Mouse (Mus musculus): Measurements from ENCODE around the gene Ecd. TPM values are rescaled to one million over a fixed set of nuclear protein-coding genes. Genes with fewer than 3 reads are reported as not detected.

Gene Ecd
- polyA plus RNA-seq, 1 experiment = 13.2 TPM

- Histone ChIP-seq H3K27ac (ENCODE audit: insufficient read depth, low read length) (no peak overlapping the region), H3K4me1 (ENCODE audit: control insufficient read depth, insufficient read depth, insufficient read length) (peaks cover 7% of the 10 kb centered on the region), H3K36me3 (ENCODE audit: control insufficient read depth, insufficient read depth, low read length) (peaks cover 7% of the 10 kb centered on the region), H3K27me3 (ENCODE audit: control insufficient read depth, insufficient read depth, low read length) (no peaks in the 10 kb centered on the region), H3K4me3 (ENCODE audit: extremely low read depth, insufficient read depth, insufficient read length) (no peak overlapping the region)
- TF ChIP-seq CTCF (IDR thresholded peaks at IDR 0.05; ENCODE audit: extremely low read depth, insufficient read depth, insufficient read length, insufficient replicate concordance) (no peak), POLR2A (IDR thresholded peaks at IDR 0.05; ENCODE audit: low read depth, low read length) (no peak)
- WGBS = 94% methylated on average over 3 of the region's 3 CpGs
- no peak for DNase-seq (ENCODE audit: low read depth in 1 of 2, low spot score in 2 of 2)
Observed at GRCm38 (mm10) chr14:20368271-20368670, 20.4 kb upstream of the Ecd start.

- no peak for DNase-seq (ENCODE audit: low read depth in 1 of 2, low spot score in 2 of 2)
- WGBS = 94% methylated on average over 4 of the region's 4 CpGs
- Histone ChIP-seq H3K4me1 (ENCODE audit: control insufficient read depth, insufficient read depth, insufficient read length) (no peaks in the 10 kb centered on the region), H3K27me3 (ENCODE audit: control insufficient read depth, insufficient read depth, low read length) (no peaks in the 10 kb centered on the region), H3K36me3 (ENCODE audit: control insufficient read depth, insufficient read depth, low read length) (peaks cover 19% of the 10 kb centered on the region), H3K4me3 (ENCODE audit: extremely low read depth, insufficient read depth, insufficient read length) (no peak overlapping the region), H3K27ac (ENCODE audit: insufficient read depth, low read length) (no peak overlapping the region)
- no peak for TF ChIP-seq CTCF (IDR thresholded peaks at IDR 0.05; ENCODE audit: extremely low read depth, insufficient read depth, insufficient read length, insufficient replicate concordance)
- no peak for TF ChIP-seq POLR2A (IDR thresholded peaks at IDR 0.05; ENCODE audit: low read depth, low read length)
Observed at GRCm38 (mm10) chr14:20363230-20363629, 15.3 kb upstream of the Ecd start.

- H3K4me3 ChIP-seq (ENCODE audit: extremely low read depth, insufficient read depth, insufficient read length) = peak overlapping the region; percentile 89
- WGBS = 2% methylated on average over 15 of the region's 15 CpGs
- peak overlapping the region; percentile 85 for H3K27ac ChIP-seq (ENCODE audit: insufficient read depth, low read length)
- H3K27me3 ChIP-seq (ENCODE audit: control insufficient read depth, insufficient read depth, low read length) = no peaks in the 10 kb centered on the region
- TF ChIP-seq CTCF (IDR thresholded peaks at IDR 0.05; ENCODE audit: extremely low read depth, insufficient read depth, insufficient read length, insufficient replicate concordance) (no peak), POLR2A (IDR thresholded peaks at IDR 0.05; ENCODE audit: low read depth, low read length) (no peak)
- H3K36me3 ChIP-seq (ENCODE audit: control insufficient read depth, insufficient read depth, low read length) = peaks cover 3% of the 10 kb centered on the region; the same call in 1 of the 2 replicates
- no peak for DNase-seq (ENCODE audit: low read depth in 1 of 2, low spot score in 2 of 2)
- no peaks in the 10 kb centered on the region for H3K4me1 ChIP-seq (ENCODE audit: control insufficient read depth, insufficient read depth, insufficient read length)
Observed at GRCm38 (mm10) chr14:20347441-20347990, 405 bp downstream of the Ecd start.

- no peak overlapping the region for H3K4me3 ChIP-seq (ENCODE audit: extremely low read depth, insufficient read depth, insufficient read length)
- H3K36me3 ChIP-seq (ENCODE audit: control insufficient read depth, insufficient read depth, low read length) = peaks cover 2% of the 10 kb centered on the region; the same call in 1 of the 2 replicates
- H3K27me3 ChIP-seq (ENCODE audit: control insufficient read depth, insufficient read depth, low read length) = no peaks in the 10 kb centered on the region
- TF ChIP-seq POLR2A (IDR thresholded peaks at IDR 0.05; ENCODE audit: low read depth, low read length) (no peak), CTCF (IDR thresholded peaks at IDR 0.05; ENCODE audit: extremely low read depth, insufficient read depth, insufficient read length, insufficient replicate concordance) (no peak)
- WGBS = 94% methylated on average over 9 of the region's 9 CpGs
- H3K27ac ChIP-seq (ENCODE audit: insufficient read depth, low read length) = no peak overlapping the region
- DNase-seq (ENCODE audit: low read depth in 1 of 2, low spot score in 2 of 2) = no peak
- H3K4me1 ChIP-seq (ENCODE audit: control insufficient read depth, insufficient read depth, insufficient read length) = no peaks in the 10 kb centered on the region; the same call in 1 of the 2 replicates
Observed at GRCm38 (mm10) chr14:20345885-20346284, 2.0 kb downstream of the Ecd start.

GRCm38 (mm10) chr14:20340866-20341265 is 7.1 kb downstream of the Ecd start:
- Histone ChIP-seq H3K27me3 (ENCODE audit: control insufficient read depth, insufficient read depth, low read length) (no peaks in the 10 kb centered on the region), H3K4me3 (ENCODE audit: extremely low read depth, insufficient read depth, insufficient read length) (peak overlapping the region; percentile 28; the same call in 1 of the 2 replicates), H3K27ac (ENCODE audit: insufficient read depth, low read length) (no peak overlapping the region), H3K4me1 (ENCODE audit: control insufficient read depth, insufficient read depth, insufficient read length) (no peaks in the 10 kb centered on the region; the same call in 1 of the 2 replicates), H3K36me3 (ENCODE audit: control insufficient read depth, insufficient read depth, low read length) (peaks cover 10% of the 10 kb centered on the region)
- DNase-seq (ENCODE audit: low read depth in 1 of 2, low spot score in 2 of 2) = no peak
- no peak for TF ChIP-seq CTCF (IDR thresholded peaks at IDR 0.05; ENCODE audit: extremely low read depth, insufficient read depth, insufficient read length, insufficient replicate concordance)
- TF ChIP-seq POLR2A (IDR thresholded peaks at IDR 0.05; ENCODE audit: low read depth, low read length) = no peak
- WGBS = 70% methylated on average over 7 of the region's 7 CpGs

- 90% methylated on average over 8 of the region's 8 CpGs for WGBS
- no peaks in the 10 kb centered on the region for H3K27me3 ChIP-seq (ENCODE audit: control insufficient read depth, insufficient read depth, low read length)
- no peak overlapping the region for H3K4me3 ChIP-seq (ENCODE audit: extremely low read depth, insufficient read depth, insufficient read length)
- no peak overlapping the region for H3K27ac ChIP-seq (ENCODE audit: insufficient read depth, low read length)
- TF ChIP-seq POLR2A (IDR thresholded peaks at IDR 0.05; ENCODE audit: low read depth, low read length) = no peak
- TF ChIP-seq CTCF (IDR thresholded peaks at IDR 0.05; ENCODE audit: extremely low read depth, insufficient read depth, insufficient read length, insufficient replicate concordance) = no peak
- H3K4me1 ChIP-seq (ENCODE audit: control insufficient read depth, insufficient read depth, insufficient read length) = no peaks in the 10 kb centered on the region; the same call in 1 of the 2 replicates
- peak; percentile 22 to 27 for DNase-seq (ENCODE audit: low read depth in 1 of 2, low spot score in 2 of 2)
- peaks cover 13% of the 10 kb centered on the region for H3K36me3 ChIP-seq (ENCODE audit: control insufficient read depth, insufficient read depth, low read length)
Observed at GRCm38 (mm10) chr14:20340149-20340548, 7.8 kb downstream of the Ecd start.

- H3K27me3 ChIP-seq (ENCODE audit: control insufficient read depth, insufficient read depth, low read length) = no peaks in the 10 kb centered on the region
- DNase-seq (ENCODE audit: low read depth in 1 of 2, low spot score in 2 of 2) = no peak
- H3K36me3 ChIP-seq (ENCODE audit: control insufficient read depth, insufficient read depth, low read length) = peaks cover 14% of the 10 kb centered on the region
- H3K4me3 ChIP-seq (ENCODE audit: extremely low read depth, insufficient read depth, insufficient read length) = no peak overlapping the region
- H3K4me1 ChIP-seq (ENCODE audit: control insufficient read depth, insufficient read depth, insufficient read length) = no peaks in the 10 kb centered on the region; the same call in 1 of the 2 replicates
- H3K27ac ChIP-seq (ENCODE audit: insufficient read depth, low read length) = no peak overlapping the region
- 97% methylated on average over 5 of the region's 5 CpGs for WGBS
- TF ChIP-seq CTCF (IDR thresholded peaks at IDR 0.05; ENCODE audit: extremely low read depth, insufficient read depth, insufficient read length, insufficient replicate concordance) (no peak), POLR2A (IDR thresholded peaks at IDR 0.05; ENCODE audit: low read depth, low read length) (no peak)
Observed at GRCm38 (mm10) chr14:20339415-20339814, 8.5 kb downstream of the Ecd start.
